Mouse (Mus musculus): ENCODE results near the gene Maff. TPM values are rescaled to one million over a fixed set of nuclear protein-coding genes. Genes with fewer than 3 reads are reported as not detected.

Maff gene
- total and polyA plus RNA-seq, 2 experiments from 2014 or later, result 1.8 to 19.4 TPM

DNA sequence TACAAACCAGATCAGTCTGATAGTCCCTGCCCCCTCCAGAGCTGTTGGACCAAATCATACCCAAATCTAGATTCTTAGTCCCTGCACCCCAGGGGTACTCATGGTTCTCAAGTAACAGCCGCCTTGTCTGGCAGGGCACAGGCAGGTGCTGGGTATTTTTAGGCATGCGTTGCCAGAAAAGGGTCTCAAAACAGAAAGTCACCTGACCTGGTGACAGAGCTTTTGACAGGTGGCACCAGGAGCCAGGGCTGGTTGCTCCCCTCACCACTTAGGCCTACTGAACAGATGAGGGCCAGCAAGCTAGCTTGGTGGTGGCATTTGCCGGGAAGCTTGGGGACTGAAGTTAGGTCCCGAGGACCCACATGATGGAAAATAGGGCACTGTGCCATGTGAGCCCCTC, 60.1 kb downstream of the Maff start:
- Histone ChIP-seq H3K36me3 (replicated peaks; ENCODE audit: control insufficient read depth, insufficient read depth, low read length) (no peaks in the 10 kb centered on the region), H3K27ac (ENCODE audit: low read depth) (no peak overlapping the region), H3K9me3 (replicated peaks; ENCODE audit: control insufficient read depth, low read length) (no peaks in the 10 kb centered on the region), H3K4me3 (ENCODE audit: low read depth, low read length) (no peak overlapping the region), H3K27me3 (ENCODE audit: control insufficient read depth, insufficient read depth, low read length) (no peaks in the 10 kb centered on the region), H3K9ac (replicated peaks; ENCODE audit: low read depth, low read length) (no peak overlapping the region), H3K4me2 (ENCODE audit: low read depth, low read length) (no peak overlapping the region), H3K4me1 (ENCODE audit: control insufficient read depth, insufficient read depth) (peaks cover 15% of the 10 kb centered on the region)
- DNase-seq (ENCODE audit: low spot score), result no peak
- ATAC-seq (ENCODE audit: insufficient read depth, low read depth), result no peak
- 55% methylated on average over 4 of the region's 4 CpGs for WGBS
- TF ChIP-seq CTCF (IDR thresholded peaks at IDR 0.05; ENCODE audit: low read depth) (no peak), EP300 (IDR thresholded peaks at IDR 0.05; ENCODE audit: low read depth) (no peak)

MicroRNAs encoded within 50 kb of the gene (microRNA counts, 519-probe panel; counts per million panel counts)
- not detected for microRNA mmu-miR-1943

Small RNAs within 50 kb of the gene (microRNA-seq; reads per million reads assigned to microRNA genes)
- 5.5 reads per million, percentile 23 among the genes with 10 or more reads in this experiment for gene Mir1943

Other genes with a start within 250 kb of the Maff start
- 45.9 and 52.9 TPM in 2 replicates for gene Micall1, start 237.7 kb upstream of the Maff start, total RNA-seq (2014; rRNA removed; ENCODE audit: low replicate concordance)
- 13.2 and 19.0 TPM in 2 replicates for gene Micall1, start 237.7 kb upstream of the Maff start, polyA plus RNA-seq (2015; fragmentation: Nextera tagmentation; extraction: Ambion mirVana)
- 50.2 and 84.8 TPM in 2 replicates for gene Polr2f, start 205.6 kb upstream of the Maff start, total RNA-seq (2014; rRNA removed; ENCODE audit: low replicate concordance)
- 271 and 286 TPM in 2 replicates for gene Polr2f, start 205.6 kb upstream of the Maff start, polyA plus RNA-seq (2015; fragmentation: Nextera tagmentation; extraction: Ambion mirVana)
- gene 1700088E04Rik, start 205.4 kb upstream of the Maff start, total RNA-seq (2014; rRNA removed; ENCODE audit: low replicate concordance), result 2.2 TPM in 1 of 2 replicates, not detected in the other
- 8.8 and 10.7 TPM in 2 replicates for gene 1700088E04Rik, start 205.4 kb upstream of the Maff start, polyA plus RNA-seq (2015; fragmentation: Nextera tagmentation; extraction: Ambion mirVana)
- gene Sox10, start 181.4 kb upstream of the Maff start, total RNA-seq (2014; rRNA removed; ENCODE audit: low replicate concordance), result 0.31 and 0.53 TPM in 2 replicates
- 0.12 and 0.34 TPM in 2 replicates for gene Sox10, start 181.4 kb upstream of the Maff start, polyA plus RNA-seq (2015; fragmentation: Nextera tagmentation; extraction: Ambion mirVana)
- 23.8 and 27.2 TPM in 2 replicates for gene Pick1, start 117.4 kb upstream of the Maff start, total RNA-seq (2014; rRNA removed; ENCODE audit: low replicate concordance)
- gene Pick1, start 117.4 kb upstream of the Maff start, polyA plus RNA-seq (2015; fragmentation: Nextera tagmentation; extraction: Ambion mirVana), result 26.9 and 29.8 TPM in 2 replicates
- gene Gm49486, start 117.2 kb upstream of the Maff start, total RNA-seq (2014; rRNA removed; ENCODE audit: low replicate concordance), result 0.12 and 0.80 TPM in 2 replicates
- 0.74 and 1.0 TPM in 2 replicates for gene Gm49486, start 117.2 kb upstream of the Maff start, polyA plus RNA-seq (2015; fragmentation: Nextera tagmentation; extraction: Ambion mirVana)
- 0.73 and 1.8 TPM in 2 replicates for gene Slc16a8, start 91.9 kb upstream of the Maff start, total RNA-seq (2014; rRNA removed; ENCODE audit: low replicate concordance)
- gene Slc16a8, start 91.9 kb upstream of the Maff start, polyA plus RNA-seq (2015; fragmentation: Nextera tagmentation; extraction: Ambion mirVana), result 0.67 and 0.97 TPM in 2 replicates
- 0.23 and 0.27 TPM in 2 replicates for gene Baiap2l2, start 61.1 kb upstream of the Maff start, total RNA-seq (2014; rRNA removed; ENCODE audit: low replicate concordance)
- 2.2 and 4.5 TPM in 2 replicates for gene Baiap2l2, start 61.1 kb upstream of the Maff start, polyA plus RNA-seq (2015; fragmentation: Nextera tagmentation; extraction: Ambion mirVana)
- 14.1 and 20.3 TPM in 2 replicates for gene Pla2g6, start 18.2 kb upstream of the Maff start, total RNA-seq (2014; rRNA removed; ENCODE audit: low replicate concordance)
- 7.1 and 7.9 TPM in 2 replicates for gene Pla2g6, start 18.2 kb upstream of the Maff start, polyA plus RNA-seq (2015; fragmentation: Nextera tagmentation; extraction: Ambion mirVana)
- 70.6 and 111 TPM in 2 replicates for gene Tmem184b, start 56.9 kb downstream of the Maff start, total RNA-seq (2014; rRNA removed; ENCODE audit: low replicate concordance)
- 31.8 and 32.7 TPM in 2 replicates for gene Tmem184b, start 56.9 kb downstream of the Maff start, polyA plus RNA-seq (2015; fragmentation: Nextera tagmentation; extraction: Ambion mirVana)
- gene Csnk1e, start 108.9 kb downstream of the Maff start, total RNA-seq (2014; rRNA removed; ENCODE audit: low replicate concordance), result 167 and 193 TPM in 2 replicates
- 55.5 and 61.5 TPM in 2 replicates for gene Csnk1e, start 108.9 kb downstream of the Maff start, polyA plus RNA-seq (2015; fragmentation: Nextera tagmentation; extraction: Ambion mirVana)
- gene Kcnj4, start 158.6 kb downstream of the Maff start, total RNA-seq (2014; rRNA removed; ENCODE audit: low replicate concordance), result 3.6 and 7.7 TPM in 2 replicates
- 0.10 and 0.12 TPM in 2 replicates for gene Kcnj4, start 158.6 kb downstream of the Maff start, polyA plus RNA-seq (2015; fragmentation: Nextera tagmentation; extraction: Ambion mirVana)
- 51.4 and 54.0 TPM in 2 replicates for gene Kdelr3, start 169.8 kb downstream of the Maff start, total RNA-seq (2014; rRNA removed; ENCODE audit: low replicate concordance)
- gene Kdelr3, start 169.8 kb downstream of the Maff start, polyA plus RNA-seq (2015; fragmentation: Nextera tagmentation; extraction: Ambion mirVana), result 48.3 and 50.1 TPM in 2 replicates
- gene Ddx17, start 200.1 kb downstream of the Maff start, total RNA-seq (2014; rRNA removed; ENCODE audit: low replicate concordance), result 163 and 223 TPM in 2 replicates
- gene Ddx17, start 200.1 kb downstream of the Maff start, polyA plus RNA-seq (2015; fragmentation: Nextera tagmentation; extraction: Ambion mirVana), result 13.7 and 14.9 TPM in 2 replicates